22 mouse cellular contexts compared by ENCODE assay signal in the genomic region with DNA sequence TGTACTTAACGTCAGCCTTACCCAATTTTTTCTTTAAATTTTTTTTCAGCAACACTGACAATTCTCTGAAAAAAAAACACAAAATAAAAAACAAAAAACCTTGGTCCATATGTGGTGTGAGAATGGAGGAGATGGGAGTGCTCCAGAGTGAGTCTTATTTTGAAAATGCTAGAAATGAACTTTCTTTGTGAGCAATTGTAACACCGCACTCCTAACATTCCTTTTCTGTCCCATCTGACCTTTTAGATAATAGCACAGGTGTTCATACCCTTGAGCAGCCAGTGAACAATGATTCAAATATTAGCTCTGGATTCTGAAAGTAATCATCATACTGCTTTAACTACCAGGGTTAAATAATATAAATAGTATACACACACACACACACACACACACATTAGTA.
DNase-seq lines count a peak whose midpoint lies in the region; ATAC-seq and TF ChIP-seq lines count a peak whose summit lies in the region.
"Had no signal": no experiment of that assay in that cellular context is flagged by ENCODE, and none has a peak within 500 bp of the region (broad histone marks: within the 10 kb centered on the region; RNA-seq: fewer than 3 reads in every experiment).

No protein-coding gene starts in this region.

- WGBS in lung, embryonic 14.5 days = 52% methylated on average over 2 of the region's 2 CpGs
- 45% methylated on average over 2 of the region's 2 CpGs for WGBS in lung, embryonic 15.5 days

- ATAC-seq in lung, embryonic 14.5 days (ENCODE audit: insufficient read depth) = peak; percentile 56
- ATAC-seq in lung, embryonic 15.5 days (ENCODE audit: borderline replicate concordance, extremely low read depth, low FRiP score, low TSS enrichment) = peak; percentile 31; the same call in 1 of the 2 replicates
- ATAC-seq: activated CD4-positive, CD25-positive, alpha-beta regulatory T cell, adult 4 months; CD4-positive, CD25-positive, alpha-beta regulatory T cell, adult 4 months; Patski had no signal

- DNase-seq in lung, embryonic 14.5 days = peak; percentile 9
- DNase-seq in lung, adult 18-20 months = no peak
- no peak for DNase-seq in lung, postnatal 14 days
- peak; percentile 66 for DNase-seq in Muller cell, postnatal 12 days (ENCODE audit: inconsistent ontology term)
- DNase-seq in thymus, postnatal 4 days = no peak
- DNase-seq: adrenal gland, adult 2 months; adrenal gland, adult 8-10 months; adrenal gland, postnatal 10 days; adrenal gland, postnatal 14 days; adrenal gland, postnatal 25 days; adrenal gland, postnatal 36 days; B cell, adult 2 months; cerebellum, adult 11 months; cerebellum, adult 11-12 months; cerebellum, adult 18-20 months; cerebellum, adult 2 months had no signal

- no peaks in the 10 kb centered on the region for H3K36me3 ChIP-seq in lung, embryonic 14.5 days (ENCODE audit: insufficient read depth)
- no peaks in the 10 kb centered on the region for H3K36me3 ChIP-seq in lung, embryonic 15.5 days
- H3K36me3 ChIP-seq: G1E had no signal

- no peaks in the 10 kb centered on the region for H3K4me1 ChIP-seq in lung, embryonic 14.5 days (ENCODE audit: insufficient read depth)
- H3K4me1 ChIP-seq in lung, embryonic 15.5 days = no peaks in the 10 kb centered on the region

- H3K27me3 ChIP-seq in lung, embryonic 14.5 days (ENCODE audit: insufficient read depth, low read length) = no peaks in the 10 kb centered on the region
- no peaks in the 10 kb centered on the region for H3K27me3 ChIP-seq in lung, embryonic 15.5 days
- H3K27me3 ChIP-seq: CH12.LX, Patski had no signal

- H3K4me2 ChIP-seq in lung, embryonic 14.5 days = no peak overlapping the region
- no peak overlapping the region for H3K4me2 ChIP-seq in lung, embryonic 15.5 days

- no peak for TF ChIP-seq CTCF in lung, embryonic 14.5 days (IDR thresholded peaks at IDR 0.05; ENCODE audit: low read depth)

- H3K4me3 ChIP-seq in lung, embryonic 14.5 days (ENCODE audit: low read depth, low read length) = no peak overlapping the region
- H3K4me3 ChIP-seq in lung, embryonic 15.5 days = no peak overlapping the region

- no peak overlapping the region for H3K9ac ChIP-seq in lung, embryonic 14.5 days
- no peak overlapping the region for H3K9ac ChIP-seq in lung, embryonic 15.5 days

- H3K27ac ChIP-seq in lung, embryonic 14.5 days (ENCODE audit: low read depth) = no peak overlapping the region
- H3K27ac ChIP-seq in lung, embryonic 15.5 days = no peak overlapping the region

- H3K9me3 ChIP-seq in lung, embryonic 14.5 days (ENCODE audit: low read depth, low read length) = no peaks in the 10 kb centered on the region
- H3K9me3 ChIP-seq in lung, embryonic 15.5 days = no peaks in the 10 kb centered on the region

Comparison
In these comparisons a context has a peak if more than half of its experiments do, and no peak if none do; other contexts are left out.
1. DNase-seq: peak in lung, embryonic 14.5 days (single experiment) and Muller cell, postnatal 12 days (single experiment); none in lung, adult 18-20 months (0 of 2), lung, postnatal 14 days (single experiment) and thymus, postnatal 4 days (single experiment).